Mouse (Mus musculus): ENCODE results near the gene Syne2. TPM values are rescaled to one million over a fixed set of nuclear protein-coding genes. Genes with fewer than 3 reads are reported as not detected.
A peak's percentile ranks its signal among the peaks of the same experiment; 100 is the strongest.

The Syne2 gene
- polyA plus RNA-seq, 1 experiment from 2014 or later, result 84.3 TPM

GRCm38 (mm10) chr12:75922900-75923299 lies 105.0 kb downstream of the Syne2 start:
- H3K4me3 ChIP-seq, result no peak overlapping the region
- H3K27ac ChIP-seq, result no peak overlapping the region
- H3K4me1 ChIP-seq (replicated peaks), result peaks cover 5% of the 10 kb centered on the region; the same call in 1 of the 2 replicates
- H3K27me3 ChIP-seq (ENCODE audit: insufficient read depth, poor library complexity, severe bottlenecking), result no peaks in the 10 kb centered on the region
- WGBS, result 64% methylated on average over 11 of the region's 11 CpGs
- peak; percentile 18 for DNase-seq (ENCODE audit: low spot score)
- no peaks in the 10 kb centered on the region for H3K9me3 ChIP-seq
- peaks cover 97% of the 10 kb centered on the region for H3K36me3 ChIP-seq

GRCm38 (mm10) chr12:75924852-75925251 lies 106.9 kb downstream of the Syne2 start:
- Histone ChIP-seq H3K27ac (no peak overlapping the region), H3K36me3 (peaks cover 97% of the 10 kb centered on the region), H3K27me3 (ENCODE audit: insufficient read depth, poor library complexity, severe bottlenecking) (no peaks in the 10 kb centered on the region), H3K4me1 (replicated peaks) (peaks cover 5% of the 10 kb centered on the region; the same call in 1 of the 2 replicates), H3K9me3 (no peaks in the 10 kb centered on the region), H3K4me3 (no peak overlapping the region)
- 95% methylated on average over 11 of the region's 11 CpGs for WGBS
- DNase-seq (ENCODE audit: low spot score), result no peak

GRCm38 (mm10) chr12:75927596-75927995 lies 109.7 kb downstream of the Syne2 start:
- Histone ChIP-seq H3K4me3 (no peak overlapping the region), H3K36me3 (peaks cover 97% of the 10 kb centered on the region), H3K9me3 (no peaks in the 10 kb centered on the region), H3K27ac (no peak overlapping the region), H3K4me1 (replicated peaks) (peaks cover 5% of the 10 kb centered on the region; the same call in 1 of the 2 replicates), H3K27me3 (ENCODE audit: insufficient read depth, poor library complexity, severe bottlenecking) (no peaks in the 10 kb centered on the region)
- WGBS, result 89% methylated on average over 1 of the region's 1 CpGs
- DNase-seq (ENCODE audit: low spot score), result no peak

GRCm38 (mm10) chr12:75933561-75933960 lies 115.6 kb downstream of the Syne2 start:
- no peak for DNase-seq (ENCODE audit: low spot score)
- H3K36me3 ChIP-seq, result peaks cover 99% of the 10 kb centered on the region
- H3K4me1 ChIP-seq (replicated peaks), result no peaks in the 10 kb centered on the region
- H3K27me3 ChIP-seq (ENCODE audit: insufficient read depth, poor library complexity, severe bottlenecking), result no peaks in the 10 kb centered on the region
- 90% methylated on average over 4 of the region's 4 CpGs for WGBS
- H3K4me3 ChIP-seq, result no peak overlapping the region
- H3K27ac ChIP-seq, result no peak overlapping the region
- H3K9me3 ChIP-seq, result no peaks in the 10 kb centered on the region

GRCm38 (mm10) chr12:75951328-75951727 lies 133.4 kb downstream of the Syne2 start:
- peak; percentile 32 for DNase-seq (ENCODE audit: low spot score)
- H3K36me3 ChIP-seq, result peaks cover 97% of the 10 kb centered on the region
- WGBS, result 59% methylated on average over 5 of the region's 5 CpGs

GRCm38 (mm10) chr12:75952011-75952410 lies 134.1 kb downstream of the Syne2 start:
- H3K4me1 ChIP-seq (replicated peaks), result no peaks in the 10 kb centered on the region
- no peak overlapping the region for H3K4me3 ChIP-seq
- 96% methylated on average over 1 of the region's 1 CpGs for WGBS
- peaks cover 97% of the 10 kb centered on the region for H3K36me3 ChIP-seq
- DNase-seq (ENCODE audit: low spot score), result no peak
- H3K9me3 ChIP-seq, result no peaks in the 10 kb centered on the region
- H3K27me3 ChIP-seq (ENCODE audit: insufficient read depth, poor library complexity, severe bottlenecking), result no peaks in the 10 kb centered on the region
- no peak overlapping the region for H3K27ac ChIP-seq

More at GRCm38 (mm10) chr12:75951328-75951727, 133.4 kb downstream of the Syne2 start:
- Histone ChIP-seq H3K27ac (no peak overlapping the region), H3K9me3 (no peaks in the 10 kb centered on the region), H3K27me3 (ENCODE audit: insufficient read depth, poor library complexity, severe bottlenecking) (no peaks in the 10 kb centered on the region), H3K4me3 (no peak overlapping the region), H3K4me1 (replicated peaks) (no peaks in the 10 kb centered on the region)

- H3K27me3 ChIP-seq (ENCODE audit: insufficient read depth, poor library complexity, severe bottlenecking), result no peaks in the 10 kb centered on the region
- no peak for DNase-seq (ENCODE audit: low spot score)
- no peaks in the 10 kb centered on the region for H3K4me1 ChIP-seq (replicated peaks)
- 96% methylated on average over 24 of the region's 24 CpGs for WGBS
- H3K9me3 ChIP-seq, result no peaks in the 10 kb centered on the region
- H3K4me3 ChIP-seq, result no peak overlapping the region
- H3K27ac ChIP-seq, result no peak overlapping the region
- H3K36me3 ChIP-seq, result peaks cover 92% of the 10 kb centered on the region
These were observed 148.7 kb downstream of the Syne2 start for GRCm38 (mm10) chr12:75966441-75967195.

- H3K4me1 ChIP-seq (replicated peaks), result no peaks in the 10 kb centered on the region
- H3K27me3 ChIP-seq (ENCODE audit: insufficient read depth, poor library complexity, severe bottlenecking), result no peaks in the 10 kb centered on the region
- DNase-seq (ENCODE audit: low spot score), result no peak
- H3K36me3 ChIP-seq, result peaks cover 94% of the 10 kb centered on the region
- H3K4me3 ChIP-seq, result no peak overlapping the region
- no peaks in the 10 kb centered on the region for H3K9me3 ChIP-seq
- no peak overlapping the region for H3K27ac ChIP-seq
- 91% methylated on average over 5 of the region's 5 CpGs for WGBS
These were observed 161.1 kb downstream of the Syne2 start for GRCm38 (mm10) chr12:75979079-75979478.

- no peaks in the 10 kb centered on the region for H3K9me3 ChIP-seq
- H3K36me3 ChIP-seq, result peaks cover 92% of the 10 kb centered on the region
- no peaks in the 10 kb centered on the region for H3K4me1 ChIP-seq (replicated peaks)
- no peak overlapping the region for H3K27ac ChIP-seq
- H3K4me3 ChIP-seq, result no peak overlapping the region
- no peaks in the 10 kb centered on the region for H3K27me3 ChIP-seq (ENCODE audit: insufficient read depth, poor library complexity, severe bottlenecking)
- WGBS, result 88% methylated on average over 8 of the region's 8 CpGs
- no peak for DNase-seq (ENCODE audit: low spot score)
These were observed 165.4 kb downstream of the Syne2 start for GRCm38 (mm10) chr12:75983336-75983735.

GRCm38 (mm10) chr12:75992226-75992858 lies 174.4 kb downstream of the Syne2 start:
- WGBS, result 89% methylated on average over 10 of the region's 10 CpGs
- no peak overlapping the region for H3K27ac ChIP-seq
- H3K4me3 ChIP-seq, result no peak overlapping the region
- H3K9me3 ChIP-seq, result no peaks in the 10 kb centered on the region
- H3K27me3 ChIP-seq (ENCODE audit: insufficient read depth, poor library complexity, severe bottlenecking), result no peaks in the 10 kb centered on the region
- H3K36me3 ChIP-seq, result peaks cover 96% of the 10 kb centered on the region
- no peaks in the 10 kb centered on the region for H3K4me1 ChIP-seq (replicated peaks)
- no peak for DNase-seq (ENCODE audit: low spot score)

- Histone ChIP-seq H3K4me1 (replicated peaks) (no peaks in the 10 kb centered on the region), H3K27me3 (ENCODE audit: insufficient read depth, poor library complexity, severe bottlenecking) (no peaks in the 10 kb centered on the region), H3K4me3 (no peak overlapping the region), H3K27ac (no peak overlapping the region), H3K9me3 (no peaks in the 10 kb centered on the region), H3K36me3 (peaks cover 96% of the 10 kb centered on the region)
- no peak for DNase-seq (ENCODE audit: low spot score)
- WGBS, result 89% methylated on average over 4 of the region's 4 CpGs
These were observed 175.0 kb downstream of the Syne2 start for GRCm38 (mm10) chr12:75992946-75993345.

GRCm38 (mm10) chr12:75995086-75995485 lies 177.2 kb downstream of the Syne2 start:
- no peak for DNase-seq (ENCODE audit: low spot score)
- 93% methylated on average over 2 of the region's 2 CpGs for WGBS
- Histone ChIP-seq H3K27me3 (ENCODE audit: insufficient read depth, poor library complexity, severe bottlenecking) (no peaks in the 10 kb centered on the region), H3K4me1 (replicated peaks) (no peaks in the 10 kb centered on the region), H3K4me3 (no peak overlapping the region), H3K9me3 (no peaks in the 10 kb centered on the region), H3K27ac (no peak overlapping the region), H3K36me3 (peaks cover 95% of the 10 kb centered on the region)

- 94% methylated on average over 5 of the region's 5 CpGs for WGBS
- Histone ChIP-seq H3K4me3 (no peak overlapping the region), H3K36me3 (peaks cover 95% of the 10 kb centered on the region), H3K4me1 (replicated peaks) (no peaks in the 10 kb centered on the region), H3K27me3 (ENCODE audit: insufficient read depth, poor library complexity, severe bottlenecking) (no peaks in the 10 kb centered on the region), H3K27ac (no peak overlapping the region), H3K9me3 (no peaks in the 10 kb centered on the region)
- DNase-seq (ENCODE audit: low spot score), result no peak
These were observed 179.6 kb downstream of the Syne2 start for GRCm38 (mm10) chr12:75997547-75997946.
